20 mouse cellular contexts compared by ENCODE assay signal in the genomic region with DNA sequence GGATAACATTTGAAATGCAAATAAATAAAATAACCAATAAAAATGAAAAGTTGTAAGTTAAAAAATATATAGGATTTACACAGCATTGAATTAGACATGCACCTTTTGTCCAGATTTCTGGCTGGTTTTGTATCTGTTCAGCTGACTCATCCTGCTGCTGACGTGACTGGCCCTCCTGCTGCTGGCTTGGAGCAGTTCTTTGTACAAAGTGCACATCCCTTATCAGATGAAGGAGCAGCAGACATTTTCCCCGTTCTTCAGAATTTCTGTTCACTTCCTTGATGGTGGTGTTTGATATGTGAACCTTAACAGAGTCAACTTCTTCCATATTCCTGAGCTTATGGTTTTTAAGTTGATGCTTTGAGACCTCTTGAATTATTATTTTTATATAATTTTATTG.
DNase-seq lines count a peak whose midpoint lies in the region; ATAC-seq and TF ChIP-seq lines count a peak whose summit lies in the region.
"Had no signal": no experiment of that assay in that cellular context is flagged by ENCODE, and none has a peak within 500 bp of the region (broad histone marks: within the 10 kb centered on the region; RNA-seq: fewer than 3 reads in every experiment).

No protein-coding gene starts in this region.

- peak overlapping the region; percentile 42; the same call in 1 of the 2 replicates for H3K4me3 ChIP-seq in G1E (ENCODE audit: low read depth, low read length)
- no peak overlapping the region for H3K4me3 ChIP-seq in heart, embryonic 11.5 days (ENCODE audit: low read depth, low read length)
- H3K4me3 ChIP-seq: heart, embryonic 12.5 days; hindbrain, embryonic 13.5 days; limb, embryonic 15.5 days; liver, embryonic 15.5 days; neural tube, embryonic 13.5 days had no signal

- no peaks in the 10 kb centered on the region for H3K36me3 ChIP-seq in G1E (replicated peaks)
- H3K36me3 ChIP-seq in heart, embryonic 11.5 days (ENCODE audit: control insufficient read depth, insufficient read depth, low read length), result no peaks in the 10 kb centered on the region
- H3K36me3 ChIP-seq: heart, embryonic 12.5 days; hindbrain, embryonic 13.5 days; limb, embryonic 15.5 days; liver, embryonic 15.5 days; neural tube, embryonic 13.5 days had no signal

- H3K27me3 ChIP-seq in G1E (ENCODE audit: insufficient read depth, low read length), result peaks cover 7% of the 10 kb centered on the region; the same call in 1 of the 2 replicates
- no peaks in the 10 kb centered on the region for H3K27me3 ChIP-seq in heart, embryonic 11.5 days (ENCODE audit: control insufficient read depth, insufficient read depth, low read length)
- H3K27me3 ChIP-seq: heart, embryonic 12.5 days; hindbrain, embryonic 13.5 days; limb, embryonic 15.5 days; liver, embryonic 15.5 days; neural tube, embryonic 13.5 days had no signal

- H3K9me3 ChIP-seq in G1E (replicated peaks), result no peaks in the 10 kb centered on the region
- H3K9me3 ChIP-seq in heart, embryonic 11.5 days (replicated peaks; ENCODE audit: control insufficient read depth, low read length), result no peaks in the 10 kb centered on the region
- H3K9me3 ChIP-seq: heart, embryonic 12.5 days; hindbrain, embryonic 13.5 days; limb, embryonic 15.5 days; liver, embryonic 15.5 days; neural tube, embryonic 13.5 days had no signal

- no peak overlapping the region for H3K27ac ChIP-seq in heart, embryonic 11.5 days (ENCODE audit: low read depth, low read length)
- H3K27ac ChIP-seq: hindbrain, embryonic 13.5 days; limb, embryonic 15.5 days; liver, embryonic 15.5 days; neural tube, embryonic 13.5 days had no signal

- TF ChIP-seq CTCF in G1E (IDR thresholded peaks at IDR 0.05; ENCODE audit: low read depth, low read length), result no peak

- H3K4me1 ChIP-seq in G1E (ENCODE audit: insufficient read depth, low read depth, low read length), result peaks cover 57% of the 10 kb centered on the region
- H3K4me1 ChIP-seq in heart, embryonic 11.5 days (ENCODE audit: control insufficient read depth, insufficient read depth, low read length), result no peaks in the 10 kb centered on the region
- H3K4me1 ChIP-seq: hindbrain, embryonic 13.5 days; limb, embryonic 15.5 days; liver, embryonic 15.5 days; neural tube, embryonic 13.5 days had no signal

- DNase-seq in adrenal gland, postnatal 36 days, result peak; percentile 16 to 45
- no peak for DNase-seq in adrenal gland, postnatal 14 days
- DNase-seq in G1E (ENCODE audit: low spot score), result peak; percentile 36
- no peak for DNase-seq in layer of hippocampus, adult 8-10 months (ENCODE audit: low spot score in 2 of 2)
- DNase-seq in kidney, postnatal 10 days, result no peak
- DNase-seq: cerebellum, postnatal 10 days; heart, postnatal 14 days; midbrain, embryonic 14.5 days; right cerebral cortex, adult 18-20 months; thymus, postnatal 36 days had no signal

- 40% methylated on average over 2 of the region's 2 CpGs for WGBS in heart, embryonic 11.5 days (ENCODE audit: insufficient replicate concordance)

- H3K9ac ChIP-seq in heart, embryonic 11.5 days (ENCODE audit: low read depth, low read length), result no peak overlapping the region
- H3K9ac ChIP-seq: heart, embryonic 12.5 days; hindbrain, embryonic 13.5 days; limb, embryonic 15.5 days; liver, embryonic 15.5 days; neural tube, embryonic 13.5 days had no signal

- H3K4me2 ChIP-seq in heart, embryonic 11.5 days, result no peak overlapping the region
- H3K4me2 ChIP-seq: heart, embryonic 12.5 days; hindbrain, embryonic 13.5 days; limb, embryonic 15.5 days; liver, embryonic 15.5 days; neural tube, embryonic 13.5 days had no signal

- peak; percentile 77 for ATAC-seq in G1E (ENCODE audit: extremely low read depth, insufficient number of reproducible peaks, low FRiP score, poor library complexity, severe bottlenecking)
- peak; percentile 48 for ATAC-seq in common myeloid progenitor, adult 5-6 weeks (replicated peaks; ENCODE audit: low read depth, poor library complexity, severe bottlenecking)
- ATAC-seq in megakaryocyte-erythroid progenitor cell, adult 5-6 weeks (replicated peaks; ENCODE audit: low FRiP score, low TSS enrichment, poor library complexity, severe bottlenecking), result peak; percentile 68
- no peak for ATAC-seq in heart, embryonic 11.5 days (replicated peaks; ENCODE audit: insufficient number of reproducible peaks, low FRiP score, low TSS enrichment)
- ATAC-seq: forebrain, embryonic 16.5 days; inflammation-experienced regulatory T-cells, adult 6 months had no signal

Comparison
In these comparisons a context has a peak if more than half of its experiments do, and no peak if none do; other contexts are left out.
1. DNase-seq: peak in adrenal gland, postnatal 36 days (2 of 2) and G1E (single experiment); none in adrenal gland, postnatal 14 days (single experiment), layer of hippocampus, adult 8-10 months (0 of 2) and kidney, postnatal 10 days (single experiment).